Mouse (Mus musculus) myocyte (in vitro differentiated cells): Measurements from ENCODE around the gene Zan.

Experiments used
- E2F4 ChIP-seq: IDR thresholded peaks from one replicate; pipeline ENCODE4 v1.6.1; 2011; ENCODE audit warnings: mild to moderate bottlenecking, control low read depth, moderate library complexity; ENCODE audit not compliant: insufficient read depth
- MAX ChIP-seq: IDR thresholded peaks from one replicate; pipeline ENCODE4 v1.6.1; 2011; ENCODE audit warnings: low read depth, mild to moderate bottlenecking, control low read depth
- MYOD1 ChIP-seq, 3 experiments: IDR thresholded peaks; one replicate each; pipeline ENCODE4 v1.6.1; 2011; ENCODE audit warnings: control low read depth in 2 of 3, low read depth in 2 of 3, mild to moderate bottlenecking in 2 of 3, moderate library complexity in 1 of 3; ENCODE audit not compliant: insufficient read length in 2 of 3, control insufficient read depth in 1 of 3
- POLR2A ChIP-seq: IDR thresholded peaks from one replicate; pipeline ENCODE4 v1.6.1; 2011; ENCODE audit warnings: low read depth, mild to moderate bottlenecking, control low read depth, moderate library complexity; ENCODE audit not compliant: insufficient read length
- SRF ChIP-seq: IDR thresholded peaks from one replicate; pipeline ENCODE4 v1.6.1; 2011; ENCODE audit warnings: low read depth; ENCODE audit not compliant: control insufficient read depth, insufficient read length
- TCF3 ChIP-seq: IDR thresholded peaks from one replicate; pipeline ENCODE4 v1.6.1; 2011; ENCODE audit warnings: low read depth, control low read depth; ENCODE audit not compliant: insufficient read length

- TF ChIP-seq E2F4 (no peak), TCF3 (no peak), POLR2A (no peak), MYOD1 (IDR thresholded peaks at IDR 0.05; ENCODE audit: control insufficient read depth in 1 of 3, insufficient read length in 2 of 3, low read depth in 2 of 3) (no peak), MAX (no peak), SRF (no peak)
These were observed 100.7 kb downstream of the Zan start for GRCm38 (mm10) chr5:137376198-137376597.
